Mouse (Mus musculus) large intestine, adult 2 months (tissue): ENCODE data around the gene Acoxl. TPM values are rescaled to one million over a fixed set of nuclear protein-coding genes. Genes with fewer than 3 reads are reported as not detected.

Source experiments
- DNase-seq: peaks from one replicate; pipeline ENCODE4 v3.0.0-alpha.2; 2012; ENCODE audit warnings: low read depth, low spot score
- WGBS: fragments of 180-500 bp; shearing (Covaris S2); methylation state at CpG from one replicate; pipeline ENCODE4 v1.1.7; 2018; 5-methylcytosine and 5-hydroxymethylcytosine counted together
- polyA plus RNA-seq: library from polyadenylated mRNA; depleted of rRNA; stranded (reverse); fragments of >200 nt; gene quantifications from 2 replicates; pipeline ENCODE4 v1.2.3, GENCODE M21; 2012

Acoxl gene
- polyA plus RNA-seq, 1 experiment: 0.17 TPM

- WGBS: 69% methylated on average over 3 of the region's 3 CpGs
- no peak for DNase-seq
Observed at GRCm38 (mm10) chr2:128067162-128067561, 228.5 kb downstream of the Acoxl start.

GRCm38 (mm10) chr2:128067596-128067995 lies 228.9 kb downstream of the Acoxl start:
- DNase-seq: no peak
- 90% methylated on average over 7 of the region's 7 CpGs for WGBS

- no peak for DNase-seq
- WGBS: 68% methylated on average over 4 of the region's 4 CpGs
Observed at GRCm38 (mm10) chr2:128068176-128068575, 229.5 kb downstream of the Acoxl start.

- WGBS: 64% methylated on average over 2 of the region's 2 CpGs
- no peak for DNase-seq
Observed at GRCm38 (mm10) chr2:128069025-128069424, 230.3 kb downstream of the Acoxl start.

- 47% methylated on average over 7 of the region's 7 CpGs for WGBS
Observed at GRCm38 (mm10) chr2:128071791-128072190, 233.1 kb downstream of the Acoxl start.

GRCm38 (mm10) chr2:128072944-128073343 lies 234.3 kb downstream of the Acoxl start:
- 78% methylated on average over 5 of the region's 5 CpGs for WGBS
- no peak for DNase-seq

More at GRCm38 (mm10) chr2:128071791-128072190, 233.1 kb downstream of the Acoxl start:
- no peak for DNase-seq

DNA sequence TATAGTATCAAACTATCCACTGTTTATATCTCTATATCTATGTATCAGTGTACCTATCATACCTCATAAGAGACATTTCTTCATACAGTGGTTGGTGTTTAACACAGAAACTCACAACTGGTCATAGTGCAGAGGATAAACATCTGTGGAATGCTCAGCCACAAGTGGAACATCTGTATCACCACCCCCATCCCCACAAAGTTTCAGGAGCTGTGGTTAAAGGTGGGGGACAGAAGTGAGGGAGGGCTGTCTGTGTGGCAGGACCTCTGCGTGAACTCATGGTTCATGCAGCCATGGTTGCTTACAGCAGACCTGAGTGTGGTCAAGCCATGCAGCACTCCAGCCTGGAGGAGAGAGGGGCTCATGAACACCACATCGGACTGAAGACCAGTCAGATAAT lies 234.9 kb downstream of the Acoxl start:
- 87% methylated on average over 2 of the region's 2 CpGs for WGBS
- DNase-seq: no peak

DNA sequence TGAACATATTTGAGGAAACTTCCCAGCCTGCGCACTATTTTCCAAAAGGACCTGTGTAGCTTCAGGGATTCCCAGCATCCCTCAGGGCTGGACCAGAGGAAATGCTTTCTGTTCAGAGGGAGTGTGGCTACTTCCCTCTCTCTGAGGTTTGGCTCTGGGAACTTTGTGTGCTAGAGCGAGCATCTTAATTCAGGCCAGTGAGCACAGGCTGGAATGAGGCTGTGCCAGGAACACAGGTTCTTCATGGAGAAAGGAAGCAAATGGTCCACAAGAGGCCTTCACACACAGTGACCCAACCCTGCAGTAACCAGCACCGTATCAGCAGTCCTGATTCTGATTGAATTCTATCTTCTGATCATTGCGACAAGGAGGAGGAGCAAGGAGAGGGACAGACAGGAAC lies 238.3 kb downstream of the Acoxl start:
- WGBS: 87% methylated on average over 4 of the region's 4 CpGs
- DNase-seq: no peak

DNA sequence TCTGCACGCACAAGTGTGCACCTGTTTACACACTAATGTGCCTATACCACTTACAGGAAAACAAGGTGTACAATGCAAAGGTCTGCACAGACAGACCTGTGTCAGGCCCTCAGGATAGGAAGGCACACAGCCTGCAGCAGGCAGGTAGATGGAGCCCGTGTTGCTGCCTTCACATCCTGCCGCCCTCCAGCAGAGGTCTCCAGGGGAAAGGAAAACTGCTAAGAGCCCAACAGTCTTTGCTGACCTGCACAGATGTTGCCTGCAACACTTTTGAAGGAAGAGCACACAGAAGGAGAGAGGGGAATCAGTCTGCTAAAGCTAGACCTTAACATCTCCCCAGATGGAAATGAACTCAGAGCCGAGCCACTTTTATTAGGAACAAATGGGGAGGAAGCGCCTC lies 240.2 kb downstream of the Acoxl start:
- DNase-seq: no peak
- WGBS: 42% methylated on average over 5 of the region's 5 CpGs

- no peak for DNase-seq
- 76% methylated on average over 6 of the region's 6 CpGs for WGBS
Observed at GRCm38 (mm10) chr2:128079316-128079715, 240.6 kb downstream of the Acoxl start.

DNA sequence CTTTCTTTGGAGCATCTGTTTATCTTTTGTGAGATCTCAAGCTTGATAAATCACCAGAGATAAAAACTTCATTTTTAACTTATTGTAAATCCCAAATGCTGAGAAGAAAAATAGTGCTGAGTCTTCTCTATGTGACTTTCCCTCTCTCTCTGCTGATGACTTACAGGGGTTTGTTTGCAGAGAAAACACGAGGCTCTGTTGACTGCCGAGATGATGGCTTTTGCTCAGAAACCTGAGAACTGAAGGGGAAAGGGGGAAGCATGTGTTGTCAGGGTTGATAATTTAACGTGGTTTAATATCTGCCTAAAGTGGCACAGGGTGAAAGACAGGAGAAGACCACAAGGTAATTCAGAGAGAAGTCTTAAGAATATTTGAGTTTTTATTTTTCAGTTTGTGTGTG lies 245.2 kb downstream of the Acoxl start:
- 12% methylated on average over 3 of the region's 3 CpGs for whole genome bisulfite sequencing
- DNase-seq: no peak

- WGBS: 84% methylated on average over 5 of the region's 5 CpGs
- no peak for DNase-seq
Observed at GRCm38 (mm10) chr2:128084607-128085006, 245.9 kb downstream of the Acoxl start.

- no peak for DNase-seq
- WGBS: 92% methylated on average over 1 of the region's 1 CpGs
Observed at GRCm38 (mm10) chr2:128085481-128085880, 246.8 kb downstream of the Acoxl start.

DNA sequence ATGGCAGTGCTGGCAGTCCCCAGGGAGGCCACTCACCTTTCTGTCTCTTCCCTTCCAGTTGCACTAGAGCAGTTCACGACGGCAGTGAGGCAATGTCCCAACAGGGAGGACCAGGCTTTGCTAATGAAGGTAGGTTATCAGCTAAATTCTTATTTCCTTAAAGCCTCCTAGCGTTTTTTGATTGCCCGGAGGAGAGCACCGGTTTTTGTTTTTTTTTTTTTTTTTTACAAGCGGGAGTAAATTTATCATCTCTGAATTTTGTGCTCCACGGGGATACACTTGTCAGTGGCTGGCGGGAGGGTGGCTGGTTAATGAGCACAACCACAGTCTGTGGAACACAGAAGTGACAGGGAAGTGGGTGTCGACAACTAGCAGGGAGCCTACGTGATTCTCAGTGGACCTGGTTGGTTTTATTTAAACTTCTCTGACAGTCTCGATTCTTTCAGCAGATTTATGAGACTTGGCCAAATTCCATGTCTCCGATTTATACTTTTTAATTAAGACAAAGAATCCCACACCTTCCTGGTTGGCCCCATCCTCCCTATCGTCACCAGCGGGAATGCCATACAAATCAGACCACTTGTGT lies 247.7 kb downstream of the Acoxl start:
- 24% methylated on average over 14 of the region's 14 CpGs for WGBS
- DNase-seq: no peak

DNA sequence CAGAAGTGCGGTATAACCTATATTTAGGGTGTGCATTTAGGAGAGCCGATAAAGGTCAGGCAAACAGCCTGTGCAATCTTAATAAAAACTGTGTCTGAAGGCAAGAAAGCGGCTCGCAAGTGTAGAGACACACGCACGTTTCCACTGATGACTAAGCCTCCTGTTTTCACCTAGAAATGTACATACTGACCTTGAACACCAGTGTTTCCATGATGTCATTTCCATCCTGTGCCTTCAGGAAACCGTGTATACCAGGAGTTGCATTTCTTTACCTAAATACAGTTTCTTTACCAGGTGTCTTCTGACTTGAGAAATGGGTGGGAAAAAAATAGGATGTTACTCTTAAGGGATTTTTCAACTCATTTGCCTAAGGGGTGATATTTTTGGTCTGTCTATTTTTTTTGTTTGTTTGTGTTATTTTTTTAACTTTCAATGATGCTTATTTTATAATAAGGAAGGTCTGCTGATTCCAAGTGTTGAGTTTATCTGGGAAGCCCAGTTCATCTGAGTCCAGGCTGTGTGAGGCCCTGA lies 248.4 kb downstream of the Acoxl start:
- DNase-seq: no peak

DNA sequence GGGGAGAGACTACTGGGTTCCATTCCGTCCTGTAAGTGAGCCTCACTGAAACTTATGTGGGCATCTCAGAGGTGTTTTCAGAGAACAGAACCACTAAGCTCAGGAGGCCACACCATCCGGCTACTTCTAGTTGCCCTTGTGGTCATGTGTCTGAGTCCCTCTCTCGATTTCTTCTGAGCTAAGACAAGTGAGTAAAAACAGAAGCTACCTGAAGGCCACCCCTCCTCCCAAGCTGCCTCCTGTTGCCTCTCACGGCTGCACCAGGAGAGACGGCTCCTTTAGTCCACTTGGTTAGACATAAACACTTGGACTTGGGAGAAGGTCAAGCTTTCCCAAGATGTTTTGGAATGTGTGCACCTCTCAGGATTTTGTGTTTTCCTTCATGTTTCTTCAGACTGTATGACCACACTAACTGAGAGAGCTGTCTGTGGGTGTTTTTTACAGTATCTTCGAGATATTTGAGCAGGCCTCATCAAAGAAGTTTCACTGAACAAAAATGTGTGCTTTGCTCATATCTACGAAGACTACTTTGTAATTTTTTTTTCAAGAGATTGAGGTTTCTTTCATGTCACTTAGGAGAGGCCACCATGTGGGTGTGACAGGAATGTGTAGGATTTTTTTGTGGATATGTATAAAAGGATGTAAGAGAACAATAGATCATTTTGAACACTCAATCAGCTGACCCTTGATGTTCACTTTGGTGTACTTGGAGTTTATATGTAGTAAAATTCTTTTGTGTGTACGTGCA lies 249.3 kb downstream of the Acoxl start:
- 81% methylated on average over 8 of the region's 8 CpGs for WGBS
- no peak for DNase-seq

More for the DNA sequence above, 248.4 kb downstream of the Acoxl start:
- 36% methylated on average over 7 of the region's 7 CpGs for WGBS

DNA sequence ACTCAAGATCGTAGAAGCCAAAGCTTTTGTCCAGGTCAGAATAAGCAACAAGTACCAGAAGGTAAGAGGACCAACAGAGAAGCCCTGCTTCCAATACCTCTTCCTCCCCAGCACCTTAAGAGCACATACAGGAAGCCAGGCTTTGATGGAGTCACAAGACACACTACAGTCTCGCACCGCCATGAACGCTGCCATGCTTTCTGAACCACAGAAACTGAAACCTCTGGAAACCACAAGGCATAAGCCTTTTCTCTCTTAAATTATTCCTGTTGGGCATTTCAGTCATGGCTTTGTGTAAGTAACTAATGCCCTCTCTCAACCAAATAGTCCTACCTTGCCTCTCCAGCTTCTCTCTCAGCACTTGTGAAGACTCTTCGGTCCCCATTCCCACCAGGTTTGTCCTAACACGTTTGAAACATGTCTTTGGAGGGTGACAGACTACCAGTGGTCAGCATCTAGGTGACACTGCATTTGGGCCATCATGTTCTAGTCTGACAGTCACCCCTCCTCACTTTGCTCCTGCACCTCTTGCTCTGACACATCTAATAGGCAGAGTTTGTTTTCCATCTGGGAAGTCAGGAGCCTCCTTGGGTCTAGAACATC lies 251.7 kb downstream of the Acoxl start:
- DNase-seq: no peak
- WGBS: 87% methylated on average over 6 of the region's 6 CpGs

GRCm38 (mm10) chr2:128091431-128092369 lies 253.0 kb downstream of the Acoxl start:
- DNase-seq: no peak
- 79% methylated on average over 11 of the region's 11 CpGs for WGBS

DNA sequence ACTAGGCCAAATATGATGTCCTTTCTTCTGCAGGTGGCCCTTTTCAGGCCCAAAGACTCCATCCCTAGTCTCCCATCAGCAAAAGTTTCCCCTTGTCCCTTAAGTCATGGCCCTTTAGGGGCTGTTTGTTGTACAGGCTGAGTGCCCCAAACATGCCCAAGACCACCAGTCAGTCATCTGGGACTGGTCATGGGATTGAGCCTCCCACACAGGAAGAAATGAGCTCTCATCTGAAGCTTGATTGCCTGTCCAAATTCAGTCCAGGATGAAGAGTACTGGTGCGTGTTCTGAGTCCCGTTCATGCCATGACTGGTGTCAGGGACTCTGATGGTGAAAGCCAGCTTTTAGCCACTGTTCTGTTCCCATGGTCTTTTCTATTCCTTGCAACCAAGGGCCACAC lies 253.8 kb downstream of the Acoxl start:
- 90% methylated on average over 2 of the region's 2 CpGs for WGBS
- DNase-seq: no peak

GRCm38 (mm10) chr2:128094196-128094595 lies 255.5 kb downstream of the Acoxl start:
- WGBS: 73% methylated on average over 5 of the region's 5 CpGs
- DNase-seq: no peak
